Mouse (Mus musculus) midbrain, embryonic 13.5 days (tissue): ENCODE data around the gene Slc16a2. TPM values are rescaled to one million over a fixed set of nuclear protein-coding genes. Genes with fewer than 3 reads are reported as not detected.

Source experiments
- ATAC-seq: fragments of 200-750 bp; cut with Nextera tagmentation; 2 replicates; pipeline ENCODE4 v1.8.0; 2017; ENCODE audit warnings: mild to moderate bottlenecking, moderate TSS enrichment, moderate library complexity
- H3K27ac ChIP-seq: fragments of 300-500 bp; sonication (generic); 2 replicates; pipeline ENCODE4 v1.5.1; 2015; ENCODE audit warnings: inconsistent platforms, mild to moderate bottlenecking, moderate library complexity
- H3K27me3 ChIP-seq: fragments of 300-500 bp; sonication (generic); 2 replicates; pipeline ENCODE4 v1.6.1; 2015; ENCODE audit warnings: mild to moderate bottlenecking, inconsistent platforms
- H3K36me3 ChIP-seq: fragments of 300-500 bp; sonication (generic); 2 replicates; pipeline ENCODE4 v1.6.1; 2015; ENCODE audit warnings: mild to moderate bottlenecking, inconsistent platforms
- H3K4me1 ChIP-seq: fragments of 300-500 bp; sonication (generic); replicated peaks from 2 replicates; pipeline ENCODE4 v1.6.1; 2015; ENCODE audit warnings: inconsistent platforms
- H3K4me2 ChIP-seq: fragments of 300-500 bp; sonication (generic); replicated peaks from 2 replicates; pipeline ENCODE4 v1.6.1; 2015; ENCODE audit warnings: moderate library complexity, mild to moderate bottlenecking, inconsistent platforms
- H3K4me3 ChIP-seq: fragments of 300-500 bp; sonication (generic); replicated peaks from 2 replicates; pipeline ENCODE4 v1.5.1; 2015; ENCODE audit warnings: mild to moderate bottlenecking, inconsistent platforms
- H3K9ac ChIP-seq: fragments of 300-500 bp; sonication (generic); replicated peaks from 2 replicates; pipeline ENCODE4 v1.6.1; 2015; ENCODE audit warnings: mild to moderate bottlenecking, inconsistent platforms
- H3K9me3 ChIP-seq: fragments of 300-500 bp; sonication (generic); 2 replicates; pipeline ENCODE4 v1.6.1; 2016; ENCODE audit warnings: mild to moderate bottlenecking, inconsistent platforms
- WGBS: fragments of 180-500 bp; shearing (Covaris S2); methylation state at CpG from one replicate; pipeline ENCODE4 v1.1.7; 2015; 5-methylcytosine and 5-hydroxymethylcytosine counted together
- polyA plus RNA-seq: library from polyadenylated mRNA; unstranded; fragments of >200 nt; fragmentation: Nextera tagmentation; extraction: Ambion mirVana; gene quantifications from 2 replicates; pipeline ENCODE4 v1.2.1, GENCODE M21; 2015

Gene Slc16a2
- polyA plus RNA-seq, result 17.3 and 23.3 TPM in 2 replicates

GRCm38 (mm10) chrX:103821832-103822196 lies at the start of gene Slc16a2:
TSS of gene Slc16a2 (minus strand) at chrX:103821983.
- peak; percentile 93 for ATAC-seq
- no peaks in the 10 kb centered on the region for H3K36me3 ChIP-seq
- H3K9me3 ChIP-seq, result no peaks in the 10 kb centered on the region
- peak within 1 kb of the TSS; percentile 74 for H3K27ac ChIP-seq
- peaks cover 11% of the 10 kb centered on the region for H3K4me1 ChIP-seq
- H3K27me3 ChIP-seq, result peaks cover 89% of the 10 kb centered on the region
- peak within 1 kb of the TSS; percentile 73 for H3K9ac ChIP-seq
- peak within 1 kb of the TSS; percentile 57 for H3K4me3 ChIP-seq
- 19% methylated on average over 15 of the region's 17 CpGs for WGBS
- peak within 1 kb of the TSS; percentile 71 for H3K4me2 ChIP-seq

- H3K27ac ChIP-seq, result no peak overlapping the region
- H3K4me1 ChIP-seq, result no peaks in the 10 kb centered on the region
- no peak overlapping the region for H3K4me2 ChIP-seq
- no peak overlapping the region for H3K9ac ChIP-seq
- H3K27me3 ChIP-seq, result peaks cover 51% of the 10 kb centered on the region
- no peak for ATAC-seq
- H3K4me3 ChIP-seq, result no peak overlapping the region
- WGBS, result 61% methylated on average over 2 of the region's 2 CpGs
- no peaks in the 10 kb centered on the region for H3K9me3 ChIP-seq
- no peaks in the 10 kb centered on the region for H3K36me3 ChIP-seq
These were observed 41.7 kb upstream of the Slc16a2 start for GRCm38 (mm10) chrX:103863502-103863901.

GRCm38 (mm10) chrX:103862877-103863276 lies 41.1 kb upstream of the Slc16a2 start:
- Histone ChIP-seq H3K9me3 (no peaks in the 10 kb centered on the region), H3K4me1 (no peaks in the 10 kb centered on the region), H3K4me2 (no peak overlapping the region), H3K4me3 (no peak overlapping the region), H3K27ac (no peak overlapping the region), H3K36me3 (no peaks in the 10 kb centered on the region), H3K9ac (no peak overlapping the region), H3K27me3 (peaks cover 46% of the 10 kb centered on the region)
- WGBS, result 85% methylated on average over 3 of the region's 3 CpGs
- no peak for ATAC-seq

- peaks cover 61% of the 10 kb centered on the region for H3K27me3 ChIP-seq
- H3K9ac ChIP-seq, result no peak overlapping the region
- no peaks in the 10 kb centered on the region for H3K9me3 ChIP-seq
- no peak overlapping the region for H3K27ac ChIP-seq
- no peaks in the 10 kb centered on the region for H3K4me1 ChIP-seq
- 45% methylated on average over 2 of the region's 2 CpGs for WGBS
- H3K36me3 ChIP-seq, result no peaks in the 10 kb centered on the region
- no peak overlapping the region for H3K4me2 ChIP-seq
- no peak overlapping the region for H3K4me3 ChIP-seq
- no peak for ATAC-seq
These were observed 23.5 kb upstream of the Slc16a2 start for GRCm38 (mm10) chrX:103845266-103845665.

- no peaks in the 10 kb centered on the region for H3K4me1 ChIP-seq
- no peak overlapping the region for H3K4me2 ChIP-seq
- no peak overlapping the region for H3K9ac ChIP-seq
- H3K27me3 ChIP-seq, result peaks cover 67% of the 10 kb centered on the region
- 90% methylated on average over 2 of the region's 2 CpGs for WGBS
- no peak overlapping the region for H3K4me3 ChIP-seq
- ATAC-seq, result no peak
- no peak overlapping the region for H3K27ac ChIP-seq
- H3K9me3 ChIP-seq, result no peaks in the 10 kb centered on the region
- no peaks in the 10 kb centered on the region for H3K36me3 ChIP-seq
These were observed 7.1 kb upstream of the Slc16a2 start for GRCm38 (mm10) chrX:103828836-103829235.

GRCm38 (mm10) chrX:103822271-103822811 lies 558 bp upstream of the Slc16a2 start:
- peak overlapping the region; percentile 73 for H3K9ac ChIP-seq
- no peaks in the 10 kb centered on the region for H3K9me3 ChIP-seq
- H3K4me3 ChIP-seq, result peak overlapping the region; percentile 57
- H3K36me3 ChIP-seq, result no peaks in the 10 kb centered on the region
- H3K27me3 ChIP-seq, result peaks cover 86% of the 10 kb centered on the region
- H3K27ac ChIP-seq, result peak overlapping the region; percentile 74; the same call in 1 of the 2 replicates
- peak overlapping the region; percentile 71 for H3K4me2 ChIP-seq
- ATAC-seq, result peak; percentile 73
- H3K4me1 ChIP-seq, result peaks cover 11% of the 10 kb centered on the region
- WGBS, result 24% methylated on average over 17 of the region's 20 CpGs

- H3K9ac ChIP-seq, result peak overlapping the region; percentile 73
- peak overlapping the region; percentile 57 for H3K4me3 ChIP-seq
- H3K9me3 ChIP-seq, result no peaks in the 10 kb centered on the region
- H3K27ac ChIP-seq, result peak overlapping the region; percentile 74
- 22% methylated on average over 37 of the region's 37 CpGs for WGBS
- H3K27me3 ChIP-seq, result peaks cover 85% of the 10 kb centered on the region
- ATAC-seq, result peak; percentile 73
- peak overlapping the region; percentile 71 for H3K4me2 ChIP-seq
- peaks cover 11% of the 10 kb centered on the region for H3K4me1 ChIP-seq
- no peaks in the 10 kb centered on the region for H3K36me3 ChIP-seq
These were observed 470 bp downstream of the Slc16a2 start for GRCm38 (mm10) chrX:103821195-103821831.

GRCm38 (mm10) chrX:103820307-103821194 lies 1.2 kb downstream of the Slc16a2 start:
- Histone ChIP-seq H3K9ac (peak overlapping the region; percentile 73), H3K4me3 (peak overlapping the region; percentile 57), H3K4me1 (peaks cover 11% of the 10 kb centered on the region), H3K4me2 (peak overlapping the region; percentile 71), H3K27ac (no peak overlapping the region), H3K9me3 (no peaks in the 10 kb centered on the region), H3K36me3 (no peaks in the 10 kb centered on the region), H3K27me3 (peaks cover 87% of the 10 kb centered on the region)
- WGBS, result 30% methylated on average over 34 of the region's 35 CpGs
- 0 out of 2 replicates have a peak, but pooled peaks have one; percentile 40 for ATAC-seq

GRCm38 (mm10) chrX:103819253-103819652 lies 2.5 kb downstream of the Slc16a2 start:
- Histone ChIP-seq H3K27ac (no peak overlapping the region), H3K9ac (peak overlapping the region; percentile 73; the same call in 1 of the 2 replicates), H3K4me3 (peak overlapping the region; percentile 57), H3K36me3 (no peaks in the 10 kb centered on the region), H3K4me1 (peaks cover 11% of the 10 kb centered on the region), H3K4me2 (peak overlapping the region; percentile 71), H3K9me3 (no peaks in the 10 kb centered on the region), H3K27me3 (peaks cover 83% of the 10 kb centered on the region)
- ATAC-seq, result no peak
- 61% methylated on average over 6 of the region's 6 CpGs for WGBS

GRCm38 (mm10) chrX:103812690-103813089 lies 9.1 kb downstream of the Slc16a2 start:
- Histone ChIP-seq H3K9me3 (no peaks in the 10 kb centered on the region), H3K27me3 (peaks cover 88% of the 10 kb centered on the region), H3K4me1 (no peaks in the 10 kb centered on the region), H3K27ac (no peak overlapping the region), H3K4me2 (no peak overlapping the region), H3K36me3 (no peaks in the 10 kb centered on the region), H3K9ac (no peak overlapping the region), H3K4me3 (no peak overlapping the region)
- 79% methylated on average over 1 of the region's 1 CpGs for WGBS
- ATAC-seq, result no peak

GRCm38 (mm10) chrX:103810483-103810882 lies 11.3 kb downstream of the Slc16a2 start:
- H3K27me3 ChIP-seq, result peaks cover 92% of the 10 kb centered on the region

GRCm38 (mm10) chrX:103806373-103806772 lies 15.4 kb downstream of the Slc16a2 start:
- Histone ChIP-seq H3K9ac (no peak overlapping the region), H3K9me3 (no peaks in the 10 kb centered on the region), H3K27me3 (peaks cover 90% of the 10 kb centered on the region), H3K36me3 (no peaks in the 10 kb centered on the region), H3K4me2 (no peak overlapping the region), H3K4me1 (no peaks in the 10 kb centered on the region), H3K4me3 (no peak overlapping the region), H3K27ac (no peak overlapping the region)
- no peak for ATAC-seq
- 85% methylated on average over 4 of the region's 4 CpGs for WGBS

More at GRCm38 (mm10) chrX:103810483-103810882, 11.3 kb downstream of the Slc16a2 start:
- Histone ChIP-seq H3K4me3 (no peak overlapping the region), H3K9me3 (no peaks in the 10 kb centered on the region), H3K4me2 (no peak overlapping the region), H3K36me3 (no peaks in the 10 kb centered on the region), H3K9ac (no peak overlapping the region), H3K4me1 (no peaks in the 10 kb centered on the region), H3K27ac (no peak overlapping the region)
- WGBS, result 71% methylated on average over 1 of the region's 1 CpGs
- ATAC-seq, result no peak
